Mouse (Mus musculus) ES-E14 (cell line): ENCODE measurements around the gene AU018091.
"Not testable (repeated sequence)": the region's sequence is repeated elsewhere in the genome, so short reads cannot be mapped to it uniquely, and the experiment has no call there.

Source experiments
- HCFC1 ChIP-seq: IDR thresholded peaks from 2 replicates; pipeline ENCODE4 v1.6.1; 2012; ENCODE audit warnings: low read length, inconsistent platforms, borderline replicate concordance; ENCODE audit not compliant: insufficient read depth
- MAFK ChIP-seq: IDR thresholded peaks from 2 replicates; pipeline ENCODE4 v1.6.1; 2014; ENCODE audit warnings: mild to moderate bottlenecking, low read depth, low read length, inconsistent platforms; ENCODE audit not compliant: insufficient read depth
- ZNF384 ChIP-seq: IDR thresholded peaks from 2 replicates; pipeline ENCODE4 v1.6.1; 2012; ENCODE audit warnings: low read depth, low read length, inconsistent platforms

DNA sequence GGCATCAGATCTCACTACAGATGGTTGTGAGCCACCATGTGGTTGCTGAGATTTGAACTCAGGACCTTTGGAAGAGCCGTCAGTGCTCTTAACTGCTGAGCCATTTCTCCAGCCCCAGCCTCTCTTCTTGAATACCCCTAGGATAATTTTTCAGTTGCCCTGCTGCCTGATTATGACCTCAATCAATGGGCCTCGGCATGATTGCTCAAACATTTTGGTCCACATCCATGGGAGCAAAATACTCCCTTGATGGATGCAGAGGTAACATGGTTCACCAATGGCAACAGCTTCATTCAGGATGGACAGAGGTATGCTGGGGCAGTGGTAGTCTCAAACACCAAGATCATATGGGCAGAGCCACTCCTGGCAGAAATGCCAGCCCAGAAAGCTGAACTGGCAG is 17.7 kb upstream of the AU018091 start:
- TF ChIP-seq HCFC1, MAFK, ZNF384: not testable (repeated sequence)
